Mouse (Mus musculus) layer of hippocampus, adult 11-12 months (tissue): Measurements from ENCODE around the gene Hspa2.

Experiments
- DNase-seq: peaks from one replicate; pipeline ENCODE4 v3.0.0; 2022; ENCODE audit warnings: low spot score

Gene Hspa2

DNA sequence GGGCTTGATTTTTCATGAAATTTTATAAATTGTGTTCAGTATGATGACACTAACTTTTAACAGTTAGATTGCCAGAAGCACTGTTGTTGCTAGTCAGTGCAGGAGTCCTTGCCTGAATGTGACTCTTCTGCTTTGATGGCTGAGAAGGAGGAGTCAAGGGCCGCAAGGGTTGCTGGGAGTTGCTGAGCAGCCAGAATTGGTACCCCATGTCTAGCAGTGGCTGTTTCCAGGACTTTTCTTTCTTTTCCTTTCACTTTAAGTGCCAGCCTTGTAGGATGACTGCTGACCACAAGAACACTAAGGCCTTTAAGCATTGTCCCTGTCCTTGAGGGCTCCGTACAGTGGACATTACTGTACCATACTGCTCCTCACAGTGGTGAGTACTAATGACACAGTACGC, 26.2 kb upstream of the Hspa2 start:
- DNase-seq: no peak

DNA sequence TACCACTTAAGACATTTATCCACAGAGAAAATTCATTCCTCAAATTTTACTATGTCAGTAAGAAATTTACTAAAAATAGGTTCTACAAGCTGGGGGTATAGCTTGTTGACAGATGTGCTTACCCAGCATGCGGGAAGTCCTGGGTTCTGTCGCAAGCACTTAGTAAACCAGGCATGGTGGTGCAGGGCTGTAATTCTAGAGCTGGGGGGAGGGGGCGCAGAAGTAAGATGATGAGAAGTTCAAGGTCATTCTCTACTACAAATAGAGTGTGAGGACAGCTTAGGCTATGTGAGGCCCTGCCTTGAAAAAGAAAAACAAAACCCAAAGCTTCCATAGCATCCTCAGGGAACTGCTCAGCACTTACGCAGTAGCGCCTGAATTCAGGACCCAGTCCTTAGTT, 25.4 kb upstream of the Hspa2 start:
- DNase-seq: no peak

DNA sequence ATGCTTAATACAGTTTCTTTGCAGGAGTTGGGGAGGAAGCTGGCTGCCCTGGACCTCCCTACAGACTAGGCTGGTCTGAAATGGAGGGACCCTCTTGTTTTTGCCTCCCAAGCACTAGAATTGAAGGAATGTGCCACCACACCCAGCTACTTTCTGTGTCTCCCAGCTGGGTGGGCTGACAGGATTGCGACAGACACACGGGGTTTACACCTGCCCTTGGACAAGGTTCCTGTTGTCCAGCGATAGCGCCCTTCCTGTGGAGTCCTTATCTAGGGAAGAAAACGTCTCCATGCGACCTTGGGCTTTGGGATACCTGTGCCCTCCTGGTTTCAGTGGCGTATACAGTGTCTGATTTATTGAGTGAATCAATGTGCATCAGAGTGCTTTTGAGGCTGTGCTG, 23.8 kb upstream of the Hspa2 start:
- no peak for DNase-seq

DNA sequence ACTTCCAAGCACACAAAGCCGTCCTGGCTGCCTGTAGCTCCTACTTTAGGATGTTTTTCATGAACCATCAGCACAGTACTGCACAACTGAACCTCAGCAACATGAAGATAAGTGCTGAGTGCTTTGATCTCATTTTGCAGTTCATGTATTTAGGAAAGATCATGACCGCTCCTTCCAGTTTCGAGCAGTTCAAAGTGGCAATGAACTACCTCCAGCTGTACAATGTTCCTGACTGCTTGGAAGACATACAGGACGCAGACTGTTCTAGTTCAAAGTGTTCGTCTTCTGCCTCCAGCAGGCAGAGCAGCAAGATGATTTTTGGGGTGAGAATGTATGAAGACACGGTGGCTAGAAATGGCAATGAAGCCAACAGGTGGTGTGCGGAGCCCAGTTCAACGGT, 18.6 kb upstream of the Hspa2 start:
- no peak for DNase-seq

DNA sequence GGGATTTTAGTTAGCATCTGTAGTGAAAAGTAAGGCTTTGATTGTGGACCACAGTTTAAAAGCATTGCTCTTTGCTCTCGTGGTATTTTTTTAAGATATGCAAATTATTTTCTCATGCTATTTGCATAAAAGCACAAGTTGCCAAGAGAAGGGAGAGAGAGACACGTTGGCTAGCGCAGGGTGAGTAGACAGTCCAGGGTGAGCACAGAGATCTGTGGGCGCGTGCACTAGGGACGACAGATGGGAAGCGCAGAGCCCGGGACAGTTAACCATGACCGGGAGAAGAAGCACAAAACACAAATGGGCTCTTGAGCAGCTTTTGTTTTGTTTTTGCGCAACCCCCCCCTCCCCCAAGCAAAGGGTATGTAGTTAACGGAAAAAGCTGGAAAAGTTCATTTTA, 15.2 kb upstream of the Hspa2 start:
- no peak for DNase-seq

DNA sequence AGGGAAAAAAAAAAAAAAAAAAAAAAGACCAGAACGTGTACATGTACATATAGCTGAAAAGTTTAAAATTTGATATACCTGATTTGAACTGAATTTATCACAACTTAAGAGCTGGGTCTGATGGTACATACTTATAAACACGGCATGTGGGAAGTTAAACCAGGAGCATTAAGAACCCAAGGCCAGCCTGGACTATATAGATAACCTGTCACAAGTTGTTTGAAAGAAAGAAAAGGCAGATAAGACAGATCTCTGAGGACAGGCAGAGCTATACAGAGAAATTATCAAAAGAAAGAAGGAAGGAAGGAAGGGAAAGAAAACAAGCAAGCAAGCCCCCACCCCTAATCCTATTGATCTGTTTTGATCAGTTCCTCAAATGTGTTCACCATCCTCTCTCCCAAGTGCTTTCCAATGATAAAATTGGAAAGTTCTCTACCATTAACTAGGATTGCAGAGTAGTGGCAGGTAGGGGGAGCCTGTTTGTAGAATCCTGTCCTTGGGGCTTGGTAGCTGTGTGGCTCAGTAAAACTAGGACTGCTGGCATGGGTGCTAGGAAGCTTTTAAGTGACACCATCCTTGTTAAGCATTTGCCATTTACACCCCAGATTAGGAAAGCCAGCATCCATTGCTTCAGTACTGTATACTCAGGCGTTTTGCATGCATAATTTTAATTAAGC, 12.2 kb upstream of the Hspa2 start:
- DNase-seq: no peak

DNA sequence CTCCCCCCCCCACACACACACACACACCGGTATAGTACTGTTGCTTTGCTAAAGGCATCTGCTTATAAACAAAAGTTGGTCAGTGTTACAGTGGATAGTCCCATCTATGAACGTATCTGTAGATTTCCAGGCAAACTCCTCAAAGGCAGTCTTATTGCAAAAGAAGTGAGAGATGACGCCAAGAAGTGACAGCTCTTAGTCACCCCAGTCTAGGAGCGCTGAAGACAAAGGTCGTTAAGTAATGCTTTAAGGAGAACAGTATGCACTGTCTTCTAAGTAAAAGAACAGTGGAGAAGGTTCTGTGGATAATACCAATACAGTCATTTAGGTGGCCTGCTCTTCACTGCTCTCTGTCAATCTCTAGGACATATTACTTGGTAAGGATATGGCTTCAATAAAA, 11.0 kb upstream of the Hspa2 start:
- no peak for DNase-seq

DNA sequence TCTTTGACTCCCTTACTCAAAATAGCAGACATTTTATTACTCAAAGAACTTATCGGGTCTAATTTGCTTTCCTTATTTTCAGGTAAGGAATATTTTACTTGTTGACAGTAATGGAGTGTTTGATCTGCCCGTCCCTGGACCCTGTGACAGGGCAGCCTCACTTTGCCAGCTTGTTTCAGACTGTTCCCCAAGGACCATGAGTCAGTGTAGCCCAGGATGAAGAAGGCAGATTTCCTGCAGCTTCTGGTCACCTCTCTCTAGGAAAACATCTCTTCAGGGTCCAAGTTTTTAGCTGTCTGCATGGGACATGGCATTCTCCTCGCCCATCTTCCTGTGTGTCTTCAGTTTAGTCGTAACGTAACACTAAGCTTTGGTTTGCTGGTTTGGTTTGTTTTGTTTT, 6.7 kb upstream of the Hspa2 start:
- DNase-seq: no peak

DNA sequence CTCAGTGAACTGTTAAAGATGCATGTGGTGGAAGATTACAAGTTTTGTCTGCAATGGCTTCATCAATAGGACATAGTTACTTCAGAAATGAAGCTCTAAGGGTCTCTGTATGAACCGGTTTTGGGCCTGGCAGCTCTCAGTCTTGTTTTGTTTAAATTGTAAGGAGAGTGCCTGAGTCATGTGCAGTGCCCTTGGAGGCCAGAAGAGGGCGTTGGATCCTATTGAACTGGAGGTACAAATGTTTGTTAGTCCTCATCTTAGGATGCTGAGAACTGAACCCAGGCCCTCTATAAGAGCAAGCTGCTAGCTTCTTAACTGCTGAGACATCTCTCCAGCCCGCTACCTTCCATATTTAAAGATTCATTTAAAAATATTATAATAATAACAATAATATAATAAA, 2.3 kb upstream of the Hspa2 start:
- DNase-seq: no peak

DNA sequence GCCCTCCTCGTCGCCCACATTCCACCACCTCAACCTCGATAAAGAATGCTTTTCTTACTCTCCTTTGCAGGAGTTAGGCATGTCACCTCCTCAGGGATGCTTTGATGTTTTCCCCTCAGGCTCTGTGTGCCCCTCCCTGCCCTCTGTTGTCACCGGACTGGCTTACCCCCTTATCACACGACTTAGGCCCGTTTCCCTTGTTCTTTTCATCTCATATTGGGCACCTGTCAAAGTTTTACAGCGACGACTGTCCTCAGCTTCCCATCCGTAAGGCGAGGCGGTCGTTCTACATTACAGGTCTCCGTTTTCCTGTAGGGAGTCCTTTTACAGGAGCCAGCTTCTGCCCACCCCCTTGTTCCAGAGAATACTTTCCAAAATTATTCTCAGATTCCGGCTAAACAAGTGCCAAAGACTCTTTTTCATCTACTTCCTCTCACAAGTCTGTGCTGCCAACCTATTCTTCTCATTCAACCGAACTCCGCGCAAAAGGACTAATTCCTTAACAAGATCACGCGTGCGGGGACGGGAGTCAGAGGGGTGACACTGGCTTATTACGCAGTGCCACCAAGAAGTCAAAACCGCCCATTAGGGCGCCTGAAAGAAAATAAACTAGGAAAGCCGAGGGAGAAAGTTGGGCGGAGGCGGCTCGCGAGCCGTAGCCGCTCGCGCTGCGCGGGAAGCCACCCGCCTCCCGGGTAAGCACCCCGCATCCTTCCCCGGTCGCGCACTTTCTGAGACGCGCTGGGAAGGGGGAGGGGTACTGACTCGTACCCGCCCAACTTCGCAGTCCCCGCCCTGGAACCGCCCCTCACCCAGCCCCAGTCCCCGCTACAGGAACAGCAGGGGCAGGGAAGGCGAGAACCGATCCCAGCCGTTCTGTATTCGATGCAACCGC, 738 bp upstream of the Hspa2 start:
- DNase-seq: peak; percentile 16

DNA sequence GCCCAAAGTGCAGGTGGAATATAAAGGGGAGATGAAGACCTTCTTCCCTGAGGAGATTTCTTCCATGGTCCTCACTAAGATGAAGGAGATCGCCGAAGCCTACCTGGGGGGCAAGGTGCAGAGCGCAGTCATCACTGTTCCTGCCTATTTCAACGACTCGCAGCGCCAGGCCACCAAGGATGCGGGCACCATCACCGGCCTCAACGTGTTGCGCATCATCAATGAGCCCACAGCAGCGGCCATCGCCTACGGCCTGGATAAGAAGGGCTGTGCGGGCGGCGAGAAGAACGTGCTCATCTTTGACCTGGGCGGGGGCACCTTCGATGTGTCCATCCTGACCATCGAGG, 833 bp downstream of the Hspa2 start:
- no peak for DNase-seq

DNA sequence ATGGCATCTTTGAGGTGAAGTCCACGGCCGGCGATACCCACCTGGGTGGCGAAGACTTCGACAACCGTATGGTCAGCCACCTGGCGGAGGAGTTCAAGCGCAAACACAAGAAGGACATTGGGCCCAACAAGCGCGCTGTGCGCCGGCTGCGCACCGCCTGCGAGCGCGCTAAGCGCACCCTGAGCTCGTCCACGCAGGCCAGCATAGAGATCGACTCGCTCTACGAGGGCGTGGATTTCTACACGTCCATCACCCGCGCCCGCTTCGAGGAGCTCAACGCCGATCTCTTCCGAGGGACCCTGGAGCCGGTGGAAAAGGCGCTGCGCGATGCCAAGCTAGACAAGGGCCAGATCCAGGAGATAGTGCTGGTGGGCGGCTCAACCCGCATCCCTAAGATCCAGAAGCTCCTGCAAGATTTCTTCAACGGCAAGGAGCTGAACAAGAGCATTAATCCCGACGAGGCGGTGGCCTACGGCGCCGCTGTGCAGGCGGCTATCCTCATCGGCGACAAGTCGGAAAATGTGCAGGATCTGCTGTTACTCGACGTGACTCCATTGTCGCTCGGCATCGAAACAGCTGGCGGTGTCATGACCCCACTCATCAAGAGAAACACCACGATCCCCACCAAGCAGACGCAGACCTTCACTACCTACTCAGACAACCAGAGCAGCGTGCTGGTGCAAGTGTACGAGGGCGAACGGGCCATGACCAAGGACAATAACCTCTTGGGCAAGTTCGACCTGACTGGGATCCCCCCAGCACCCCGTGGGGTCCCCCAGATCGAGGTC, 1.4 kb downstream of the Hspa2 start:
- peak; percentile 34 for DNase-seq

DNA sequence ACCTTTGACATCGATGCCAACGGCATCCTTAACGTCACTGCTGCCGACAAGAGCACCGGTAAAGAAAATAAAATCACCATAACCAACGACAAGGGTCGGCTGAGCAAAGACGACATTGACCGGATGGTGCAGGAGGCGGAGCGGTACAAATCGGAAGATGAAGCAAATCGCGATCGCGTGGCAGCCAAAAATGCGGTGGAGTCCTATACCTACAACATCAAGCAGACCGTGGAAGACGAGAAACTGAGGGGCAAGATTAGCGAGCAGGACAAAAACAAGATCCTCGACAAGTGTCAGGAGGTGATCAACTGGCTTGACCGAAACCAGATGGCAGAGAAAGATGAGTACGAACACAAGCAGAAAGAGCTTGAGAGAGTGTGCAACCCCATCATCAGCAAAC, 2.0 kb downstream of the Hspa2 start:
- no peak for DNase-seq

DNA sequence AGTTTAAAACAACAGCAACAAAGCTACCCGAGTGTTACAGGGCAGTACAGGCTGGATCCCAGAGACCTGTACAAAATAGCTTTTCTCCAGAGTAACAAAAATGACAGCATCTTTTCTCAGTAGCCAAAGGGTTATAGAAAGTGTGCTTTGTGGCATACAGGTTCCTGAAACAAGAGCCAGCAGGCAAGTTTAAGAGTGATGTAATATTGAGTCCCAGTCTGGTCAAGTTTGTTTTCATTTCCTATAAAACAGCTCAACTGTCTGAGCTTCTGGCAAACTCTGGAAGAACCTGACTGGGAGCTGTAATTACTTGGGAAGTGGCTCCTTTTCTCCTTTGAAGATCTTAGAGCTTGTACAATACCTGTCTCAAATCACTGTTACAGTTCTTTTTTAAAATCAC, 3.2 kb downstream of the Hspa2 start:
- DNase-seq: no peak

DNA sequence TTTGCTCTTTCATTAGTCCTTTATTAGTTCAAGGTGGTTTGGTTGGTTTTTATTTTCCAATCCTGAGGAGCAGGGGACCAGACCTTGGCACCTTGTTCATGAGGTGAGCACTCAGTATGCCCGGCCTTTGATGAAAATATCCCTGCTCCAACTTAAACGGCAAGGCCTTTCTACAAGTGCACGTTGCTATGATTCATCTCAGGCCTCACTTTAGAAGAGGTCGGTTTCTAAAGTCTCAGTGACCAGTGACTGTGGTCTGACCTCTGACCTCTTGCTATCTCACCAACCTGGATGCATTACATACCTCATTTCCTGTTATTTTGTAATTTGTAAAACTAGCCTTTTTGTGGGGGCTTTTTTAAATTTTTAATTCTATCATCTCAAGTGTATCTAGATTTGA, 5.2 kb downstream of the Hspa2 start:
- no peak for DNase-seq

DNA sequence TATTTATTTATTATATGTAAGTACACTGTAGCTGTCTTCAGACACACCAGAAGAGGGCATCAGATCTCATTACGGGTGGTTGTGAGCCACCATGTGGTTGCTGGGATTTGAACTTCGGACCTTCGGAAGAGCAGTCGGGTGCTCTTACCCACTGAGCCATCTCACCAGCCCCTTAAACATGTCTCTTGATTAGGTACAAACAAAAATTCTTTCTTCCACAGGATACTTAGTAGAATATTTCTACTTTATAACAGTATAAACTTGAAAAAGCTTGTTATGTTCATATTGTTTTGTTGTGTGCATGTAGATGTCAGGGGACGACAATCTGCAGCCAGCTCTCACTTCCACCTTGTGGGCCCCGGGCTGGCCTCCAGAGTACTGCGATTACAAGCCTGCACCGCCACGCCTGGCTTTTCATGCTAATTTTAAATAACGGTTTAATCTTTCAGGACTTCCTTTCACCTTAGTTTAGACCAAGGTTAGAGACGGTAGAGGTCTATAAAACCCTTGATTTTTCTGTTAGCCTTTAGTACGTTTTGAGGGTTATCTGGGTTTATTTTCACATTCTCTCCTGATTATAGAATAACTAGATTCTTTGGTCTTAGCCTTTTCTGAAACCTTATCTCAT, 11.5 kb downstream of the Hspa2 start:
- no peak for DNase-seq

DNA sequence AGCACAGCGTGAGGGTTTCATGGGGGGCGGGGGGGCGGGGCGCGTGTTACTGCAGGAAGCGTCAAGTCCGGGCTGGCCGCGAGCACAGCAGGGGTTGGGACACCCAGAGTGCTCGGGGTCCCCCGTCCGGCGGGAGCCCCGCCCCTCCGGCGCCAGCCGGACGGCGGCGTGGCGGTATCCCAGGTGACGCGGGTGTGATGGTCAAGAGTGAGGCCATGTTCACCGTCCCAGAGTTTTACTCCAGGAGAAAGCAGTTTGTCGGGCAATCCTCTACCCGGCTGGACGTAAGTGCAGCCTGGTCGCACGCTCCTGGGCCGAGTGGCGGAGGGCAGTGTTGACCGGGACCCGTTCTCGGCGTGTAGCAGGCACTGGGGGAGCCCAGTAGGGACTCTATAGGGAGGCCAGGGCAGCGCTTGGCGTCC, 13.5 kb downstream of the Hspa2 start, which contains the start of gene Ppp1r36:
Gene Ppp1r36, plus strand, starts transcription at position 106 of the 422 bp plus-strand sequence.
- DNase-seq: no peak

DNA sequence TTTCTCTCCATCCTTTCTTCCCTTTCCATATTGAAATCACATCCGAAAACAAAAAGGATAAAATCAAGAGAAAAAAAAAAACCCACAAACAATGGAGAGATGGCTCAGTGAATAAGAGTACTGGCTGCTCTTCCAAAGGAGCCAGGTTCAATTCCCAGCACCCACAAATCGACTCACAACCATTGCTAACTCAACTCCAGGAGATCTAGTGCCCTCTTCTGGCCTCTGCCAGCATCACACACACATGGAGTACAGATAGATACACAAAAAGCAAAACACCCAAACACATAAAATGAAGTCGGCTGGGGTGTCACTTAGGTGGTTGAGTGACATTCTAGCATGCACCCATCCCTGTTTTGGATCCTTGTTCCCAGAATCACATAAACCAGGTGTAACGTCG, 14.4 kb downstream of the Hspa2 start:
- no peak for DNase-seq

DNA sequence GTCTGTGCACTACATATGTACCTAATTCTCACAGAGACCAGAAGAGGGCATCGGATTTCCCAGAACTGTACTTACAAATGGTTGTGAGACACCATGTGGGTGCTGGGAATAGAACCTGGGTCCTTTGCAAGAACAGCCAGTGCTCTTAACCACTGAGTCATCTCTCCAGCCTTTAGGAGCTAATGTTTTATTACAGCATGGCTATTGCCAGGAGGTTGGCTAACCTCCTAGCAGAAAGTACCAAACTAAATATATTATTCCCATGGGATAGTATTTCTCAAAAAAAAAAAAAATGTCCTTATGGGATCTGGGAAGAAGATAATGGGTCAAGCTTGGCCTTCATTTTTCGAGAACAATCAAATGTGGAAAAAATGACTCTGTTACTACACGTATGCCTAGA, 21.3 kb downstream of the Hspa2 start:
- no peak for DNase-seq

DNA sequence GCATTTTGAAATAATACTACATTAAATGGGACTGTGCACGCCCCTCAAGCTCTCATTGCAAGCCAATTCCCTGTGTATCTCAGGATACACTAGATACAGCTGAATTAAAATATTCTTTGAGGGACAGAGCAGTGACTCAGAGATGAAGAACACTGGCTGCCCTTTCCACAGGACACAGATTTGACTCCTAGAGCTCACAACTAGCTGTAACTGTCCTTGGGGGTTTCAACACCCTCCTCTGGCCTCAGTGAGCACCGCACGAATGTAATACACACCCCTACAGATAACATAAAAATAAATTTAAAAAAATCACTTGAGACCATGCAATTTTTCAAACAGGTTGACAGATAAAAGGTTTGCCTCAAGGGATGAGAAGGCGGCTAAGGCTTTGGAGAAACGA, 23.6 kb downstream of the Hspa2 start:
- DNase-seq: no peak

DNA sequence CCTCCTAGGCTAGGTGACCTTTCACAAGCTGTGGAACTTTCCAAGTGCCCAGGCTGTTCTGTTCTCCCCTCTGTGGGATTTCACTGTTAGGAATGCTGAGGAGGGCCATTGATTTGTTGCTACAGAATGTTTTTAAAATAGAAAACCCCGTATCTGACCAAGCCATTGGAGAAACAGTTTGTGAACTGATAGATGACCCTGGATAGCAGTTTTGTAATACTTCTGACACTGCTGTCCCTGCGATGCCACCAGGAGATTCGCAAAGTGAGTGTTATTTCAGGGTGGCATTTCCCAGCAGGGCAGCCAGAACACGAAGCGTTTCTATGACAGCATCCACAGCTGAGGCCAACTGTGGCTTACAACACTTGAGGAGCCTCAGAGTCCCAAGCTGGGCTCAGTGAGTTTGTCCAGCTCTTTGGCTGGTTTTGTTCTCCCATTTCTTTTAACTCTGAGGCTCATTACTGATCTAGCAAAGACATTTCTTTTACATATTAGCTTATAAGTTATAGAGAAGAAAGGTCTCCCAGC, 27.0 kb downstream of the Hspa2 start:
- DNase-seq: peak; percentile 12

DNA sequence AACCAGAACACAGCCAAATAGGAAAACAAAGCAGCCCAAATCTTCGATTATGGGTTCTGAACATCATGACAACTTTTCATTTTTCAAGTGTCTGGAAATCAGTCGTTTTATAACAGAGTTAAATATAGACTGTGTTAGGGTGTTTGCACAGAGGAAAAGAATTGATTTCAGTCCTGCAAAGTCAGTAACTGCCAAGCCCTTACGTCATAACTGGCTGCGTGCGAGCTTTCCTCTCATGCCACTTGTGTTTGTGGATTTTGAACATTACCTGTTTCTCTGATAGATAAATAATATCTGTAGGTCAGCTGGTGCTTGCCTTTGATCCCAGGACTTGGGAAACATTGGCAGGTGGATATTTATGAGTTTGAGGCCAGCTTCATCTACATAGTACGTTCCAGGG, 27.5 kb downstream of the Hspa2 start:
- DNase-seq: peak; percentile 21
